Mouse (Mus musculus) cortical plate, adult 2 months (tissue): Measurements from ENCODE around the gene Cd47. TPM values are rescaled to one million over a fixed set of nuclear protein-coding genes. Genes with fewer than 3 reads are reported as not detected.

ENCODE experiments used
- H3K27ac ChIP-seq: fragments of 200-500 bp; 2 replicates; pipeline ENCODE4 v1.5.1; 2012; ENCODE audit warnings: low read length, control low read depth, inconsistent platforms; ENCODE audit not compliant: insufficient read depth
- H3K4me1 ChIP-seq: fragments of 200-500 bp; 2 replicates; pipeline ENCODE4 v1.6.1; 2011; ENCODE audit warnings: low read length; ENCODE audit not compliant: control insufficient read depth, insufficient read depth
- H3K4me3 ChIP-seq: fragments of 200-500 bp; 2 replicates; pipeline ENCODE4 v1.5.1; 2011; ENCODE audit warnings: mild to moderate bottlenecking, low read length, control low read depth; ENCODE audit not compliant: insufficient read depth
- CTCF ChIP-seq: fragments of 200-500 bp; IDR thresholded peaks from 2 replicates; pipeline ENCODE4 v1.5.1; 2011; ENCODE audit warnings: mild to moderate bottlenecking, control low read depth, low read length; ENCODE audit not compliant: insufficient read depth; ENCODE audit errors: extremely low read depth
- POLR2A ChIP-seq: fragments of 200-500 bp; IDR thresholded peaks from 2 replicates; pipeline ENCODE4 v1.6.1; 2011; ENCODE audit warnings: mild to moderate bottlenecking, low read length, control low read depth; ENCODE audit not compliant: insufficient read depth; ENCODE audit errors: extremely low read depth
- polyA plus RNA-seq: library from polyadenylated mRNA; depleted of rRNA; stranded (reverse); fragments of >200 nt; gene quantifications from 2 replicates; pipeline ENCODE4 v1.2.3, GENCODE M21; 2012

The Cd47 gene
- polyA plus RNA-seq, 1 experiment = 112 TPM

- TF ChIP-seq CTCF = no peak
- H3K27ac ChIP-seq = no peak overlapping the region
Observed at GRCm38 (mm10) chr16:49904248-49904930, 104.1 kb downstream of the Cd47 start.

GRCm38 (mm10) chr16:49905041-49905440, 104.7 kb downstream of the Cd47 start:
- H3K4me1 ChIP-seq = peaks cover 11% of the 10 kb centered on the region
- H3K4me3 ChIP-seq = no peak overlapping the region
- no peak overlapping the region for H3K27ac ChIP-seq
- TF ChIP-seq POLR2A (no peak), CTCF (no peak)

More at GRCm38 (mm10) chr16:49904248-49904930, 104.1 kb downstream of the Cd47 start:
- H3K4me3 ChIP-seq = no peak overlapping the region
- peaks cover 10% of the 10 kb centered on the region for H3K4me1 ChIP-seq

GRCm38 (mm10) chr16:49905601-49906001, 105.3 kb downstream of the Cd47 start:
- Histone ChIP-seq H3K4me3 (no peak overlapping the region), H3K4me1 (peaks cover 11% of the 10 kb centered on the region), H3K27ac (no peak overlapping the region)
- TF ChIP-seq POLR2A (no peak), CTCF (no peak)

- H3K4me1 ChIP-seq = peaks cover 11% of the 10 kb centered on the region
- no peak overlapping the region for H3K27ac ChIP-seq
- H3K4me3 ChIP-seq = no peak overlapping the region
- no peak for TF ChIP-seq CTCF
- TF ChIP-seq POLR2A = no peak
Observed at GRCm38 (mm10) chr16:49906066-49906465, 105.7 kb downstream of the Cd47 start.

- Histone ChIP-seq H3K4me1 (peaks cover 11% of the 10 kb centered on the region), H3K27ac (no peak overlapping the region), H3K4me3 (no peak overlapping the region)
- no peak for TF ChIP-seq CTCF
- TF ChIP-seq POLR2A = no peak
Observed at GRCm38 (mm10) chr16:49906940-49907339, 106.6 kb downstream of the Cd47 start.

GRCm38 (mm10) chr16:49907356-49907755, 107.0 kb downstream of the Cd47 start:
- Histone ChIP-seq H3K27ac (no peak overlapping the region), H3K4me3 (no peak overlapping the region), H3K4me1 (peaks cover 11% of the 10 kb centered on the region)
- no peak for TF ChIP-seq POLR2A
- no peak for TF ChIP-seq CTCF

- H3K27ac ChIP-seq = no peak overlapping the region
- H3K4me3 ChIP-seq = no peak overlapping the region
- TF ChIP-seq POLR2A = no peak
- no peak for TF ChIP-seq CTCF
- peaks cover 11% of the 10 kb centered on the region for H3K4me1 ChIP-seq
Observed at GRCm38 (mm10) chr16:49909536-49909935, 109.2 kb downstream of the Cd47 start.

- H3K4me1 ChIP-seq = peaks cover 2% of the 10 kb centered on the region
- TF ChIP-seq POLR2A (no peak), CTCF (no peak)
- H3K27ac ChIP-seq = no peak overlapping the region
- no peak overlapping the region for H3K4me3 ChIP-seq
Observed at GRCm38 (mm10) chr16:49914094-49914493, 113.8 kb downstream of the Cd47 start.

- H3K27ac ChIP-seq = no peak overlapping the region
- TF ChIP-seq CTCF (no peak), POLR2A (no peak)
- no peak overlapping the region for H3K4me3 ChIP-seq
Observed at GRCm38 (mm10) chr16:49915532-49916476, 115.5 kb downstream of the Cd47 start.

More at GRCm38 (mm10) chr16:49915532-49916476, 115.5 kb downstream of the Cd47 start:
- no peaks in the 10 kb centered on the region; the same call in 1 of the 2 replicates for H3K4me1 ChIP-seq
